Mouse (Mus musculus) spleen, embryonic (tissue): ENCODE results near the gene Bcor.

Experiments
- CTCF ChIA-PET: fragments of 350-600 bp; sonication (Branson Sonifier 250); formaldehyde crosslinking; loops from one replicate; lab custom pipeline; 2022; lab: Charles Lee

The Bcor gene

DNA sequence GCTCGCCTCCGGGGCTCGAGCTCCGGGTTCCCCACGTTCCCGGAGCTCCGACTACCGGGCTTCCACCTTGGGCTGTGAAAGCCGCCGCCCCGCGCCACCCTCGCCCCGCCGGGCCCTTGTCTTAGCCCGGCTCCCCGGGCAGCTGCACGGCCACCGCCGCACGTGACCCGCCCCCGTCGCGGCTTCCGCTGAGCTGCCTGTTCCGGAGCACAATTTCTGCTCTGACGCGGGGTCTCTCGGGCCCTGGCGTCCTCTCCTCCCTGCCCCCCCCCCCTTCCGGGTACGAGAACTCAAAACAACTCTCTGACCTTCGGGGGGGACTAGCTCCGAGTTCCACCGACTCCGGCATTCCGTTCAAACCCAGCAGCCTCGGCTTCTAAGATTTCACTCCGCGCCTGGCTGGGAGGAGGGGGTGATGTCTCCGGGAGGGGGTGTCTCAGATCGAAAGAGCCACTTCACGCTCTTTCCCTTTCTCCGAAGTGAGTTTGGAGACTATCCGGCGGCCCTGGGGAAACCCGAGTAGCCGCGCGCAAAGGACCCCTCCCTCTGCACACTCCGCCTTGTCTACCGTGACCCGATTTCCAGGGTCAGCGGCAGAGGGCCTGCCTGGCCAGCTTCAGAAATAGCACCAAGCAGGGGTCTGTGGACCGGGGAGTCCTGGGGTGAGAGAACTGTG, at the start of gene Bcor:
Gene Bcor, minus strand, starts transcription at position 375 of the 676 bp plus-strand sequence.
- CTCF ChIA-PET = interaction anchor here (0.6 kb wide), 1 partner anchor 100 kb away, joined by 3 read pairs; no protein-coding TSS in a partner anchor

DNA sequence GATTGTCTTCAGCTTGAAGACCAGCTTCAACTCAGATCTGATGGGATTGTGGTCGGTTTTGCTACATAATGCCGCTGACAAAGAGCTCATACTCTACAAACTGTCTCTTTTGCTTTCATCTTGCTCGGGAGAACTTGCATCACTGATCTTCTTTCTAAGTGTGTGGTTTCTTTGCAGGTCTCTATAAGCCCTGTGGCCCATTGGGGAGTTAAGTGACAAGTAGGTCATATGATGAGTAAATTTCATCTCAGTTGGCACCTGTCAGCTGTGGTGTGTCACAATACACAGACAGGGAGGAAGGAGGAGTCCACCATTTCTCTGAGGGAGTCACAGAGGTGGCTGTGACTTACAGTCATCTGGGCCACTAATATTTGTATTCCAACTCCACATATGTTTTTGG, 42.8 kb upstream of the Bcor start:
- CTCF ChIA-PET = no interaction called here

DNA sequence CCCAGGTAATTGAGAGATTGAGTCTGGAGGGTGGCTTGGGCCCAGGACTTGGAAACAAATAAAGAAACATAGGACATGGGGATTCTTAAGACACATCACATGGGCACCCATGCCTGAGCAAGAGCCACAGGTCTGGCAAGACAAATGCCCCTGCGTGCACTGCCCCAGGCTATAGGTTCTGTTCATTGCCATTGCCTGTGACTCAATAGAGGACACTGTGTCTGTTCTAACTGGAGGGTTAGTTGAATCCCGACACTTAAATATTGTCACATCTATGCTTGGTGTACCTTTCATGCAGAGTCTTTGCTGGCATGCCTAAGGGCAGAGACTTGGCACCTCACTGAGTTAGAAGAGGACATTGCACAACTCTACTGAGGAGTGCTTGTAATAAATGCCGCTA, 41.0 kb upstream of the Bcor start:
- CTCF ChIA-PET = no interaction called here

DNA sequence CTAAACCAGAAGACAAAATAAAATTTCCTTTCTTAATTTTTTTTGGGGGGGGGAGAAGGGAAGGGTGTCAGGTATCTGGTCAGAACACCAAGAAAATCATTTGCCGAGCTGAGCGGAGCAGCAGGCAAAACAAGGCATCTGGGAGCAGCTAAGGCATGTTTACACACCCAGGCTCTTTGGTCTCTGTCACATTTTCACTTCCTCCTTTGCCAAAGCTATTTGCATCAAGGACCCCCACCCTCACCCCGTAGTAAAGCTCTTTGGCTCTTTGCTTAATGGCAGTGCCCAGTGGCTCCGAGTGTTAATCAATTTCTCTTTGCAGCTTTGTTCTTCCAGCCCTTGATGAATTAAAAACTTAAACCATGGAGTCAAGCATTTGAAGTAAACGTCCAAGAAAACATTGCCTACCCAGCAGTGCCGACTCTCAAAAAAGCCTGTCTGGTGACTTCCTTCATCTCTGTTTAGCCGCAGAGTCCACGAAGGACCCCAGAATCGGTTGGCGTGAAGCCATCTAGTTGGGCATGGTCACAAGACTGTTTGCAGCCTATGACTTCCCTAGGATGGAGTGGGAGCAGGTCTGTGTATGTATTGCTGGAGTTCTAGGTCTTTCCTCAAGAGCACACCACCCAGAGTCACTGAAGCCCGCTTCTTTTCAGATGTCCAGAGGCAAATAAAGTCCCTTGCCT, 35.2 kb upstream of the Bcor start:
- CTCF ChIA-PET = interaction anchor here (0.6 kb wide), 1 partner anchor 49 kb away, joined by 3 read pairs; no protein-coding TSS in a partner anchor

DNA sequence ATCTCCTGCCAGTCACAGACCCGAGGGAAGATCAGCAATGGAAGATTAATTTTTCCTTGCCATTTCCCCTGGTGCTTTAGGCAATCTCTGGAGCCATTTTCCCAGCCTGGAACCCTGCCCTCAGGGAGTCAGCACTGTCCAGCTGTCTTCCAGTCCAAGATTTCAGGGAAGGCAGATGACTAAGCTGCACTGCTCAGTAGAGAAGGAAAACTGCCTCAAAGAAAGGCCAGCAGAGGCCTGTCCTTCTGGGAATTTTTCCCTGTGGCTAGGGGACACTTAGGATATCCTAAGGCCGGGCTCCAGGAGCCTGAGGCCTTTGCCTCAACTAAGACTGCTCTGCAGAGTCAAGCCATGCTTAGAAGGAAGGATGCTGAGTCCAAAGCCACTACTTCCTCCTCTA, 32.2 kb upstream of the Bcor start:
- CTCF ChIA-PET = no interaction called here

DNA sequence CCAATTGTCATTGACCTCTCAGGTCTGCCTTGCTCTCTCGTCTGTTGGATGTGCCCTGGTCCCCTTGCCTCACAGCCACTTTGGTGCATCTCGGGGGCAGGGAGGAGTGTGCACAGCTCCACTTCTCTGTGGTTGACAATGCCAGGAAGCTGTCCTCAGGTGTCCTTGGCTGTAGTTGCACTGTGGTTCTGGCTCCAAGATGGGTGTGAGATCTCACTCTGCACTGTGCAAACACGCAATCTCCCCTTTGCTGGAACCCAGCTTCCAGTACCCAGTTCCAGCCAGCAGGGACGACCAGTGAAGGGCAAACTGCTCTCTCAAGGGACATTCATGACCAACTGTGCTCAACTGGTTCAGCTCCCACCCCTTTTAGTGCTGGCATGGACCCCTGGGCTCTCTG, 29.4 kb upstream of the Bcor start:
- CTCF ChIA-PET = no interaction called here

DNA sequence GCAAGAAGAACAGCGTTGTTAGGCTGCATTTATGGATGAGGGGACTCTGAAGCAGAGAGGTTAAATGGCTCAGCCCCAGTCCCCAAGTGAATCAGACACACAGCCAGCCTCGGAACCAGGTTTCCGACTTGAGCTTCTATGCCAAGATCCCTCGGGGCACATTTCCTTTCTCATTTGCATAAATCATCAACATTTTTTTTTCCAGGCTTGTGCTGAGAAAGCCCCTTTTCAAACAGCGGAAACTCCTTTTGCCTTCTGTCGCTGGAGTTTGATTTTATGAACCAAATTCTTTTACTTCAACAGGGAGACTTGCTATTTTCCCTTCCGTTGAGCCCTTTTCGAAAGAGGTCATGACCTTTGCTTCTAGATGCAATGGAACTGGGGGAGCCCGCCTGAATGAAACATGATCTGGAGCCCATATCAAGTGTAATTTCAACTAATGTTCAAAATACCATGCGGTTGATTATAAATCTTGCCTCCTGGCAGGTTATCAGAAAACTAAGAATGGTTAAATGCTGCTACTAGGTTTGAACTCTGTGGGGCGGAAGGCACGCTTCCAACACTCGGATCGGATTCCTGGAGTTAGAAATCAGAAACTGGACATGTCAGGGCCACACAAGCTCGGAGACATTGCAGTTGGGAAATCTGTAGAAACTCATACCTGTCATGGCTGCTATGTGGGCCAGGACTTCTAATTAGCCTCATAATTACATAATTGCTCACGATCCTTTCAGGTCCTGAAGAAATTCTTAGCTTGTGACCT, 15.2 kb upstream of the Bcor start:
- CTCF ChIA-PET = no interaction called here

DNA sequence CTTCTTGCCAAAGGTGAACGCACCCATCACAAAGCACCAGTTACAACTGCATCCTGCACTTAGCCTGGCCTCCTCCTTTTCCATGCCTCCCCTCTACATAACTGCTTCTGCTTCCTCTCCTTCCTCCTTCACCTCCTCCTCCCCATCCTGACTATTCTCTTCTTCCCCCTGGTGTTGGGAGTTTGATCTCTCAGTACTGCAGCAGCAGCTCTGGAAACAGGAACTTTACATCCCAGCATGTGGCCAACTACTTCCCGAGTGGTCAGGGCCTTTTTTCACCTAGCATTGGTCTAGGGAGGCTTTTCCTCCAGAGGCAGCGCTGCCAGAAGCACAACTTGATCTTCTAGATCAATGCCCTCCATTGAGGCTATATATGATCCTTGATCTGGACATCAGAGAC, 10.0 kb upstream of the Bcor start:
- CTCF ChIA-PET = no interaction called here

DNA sequence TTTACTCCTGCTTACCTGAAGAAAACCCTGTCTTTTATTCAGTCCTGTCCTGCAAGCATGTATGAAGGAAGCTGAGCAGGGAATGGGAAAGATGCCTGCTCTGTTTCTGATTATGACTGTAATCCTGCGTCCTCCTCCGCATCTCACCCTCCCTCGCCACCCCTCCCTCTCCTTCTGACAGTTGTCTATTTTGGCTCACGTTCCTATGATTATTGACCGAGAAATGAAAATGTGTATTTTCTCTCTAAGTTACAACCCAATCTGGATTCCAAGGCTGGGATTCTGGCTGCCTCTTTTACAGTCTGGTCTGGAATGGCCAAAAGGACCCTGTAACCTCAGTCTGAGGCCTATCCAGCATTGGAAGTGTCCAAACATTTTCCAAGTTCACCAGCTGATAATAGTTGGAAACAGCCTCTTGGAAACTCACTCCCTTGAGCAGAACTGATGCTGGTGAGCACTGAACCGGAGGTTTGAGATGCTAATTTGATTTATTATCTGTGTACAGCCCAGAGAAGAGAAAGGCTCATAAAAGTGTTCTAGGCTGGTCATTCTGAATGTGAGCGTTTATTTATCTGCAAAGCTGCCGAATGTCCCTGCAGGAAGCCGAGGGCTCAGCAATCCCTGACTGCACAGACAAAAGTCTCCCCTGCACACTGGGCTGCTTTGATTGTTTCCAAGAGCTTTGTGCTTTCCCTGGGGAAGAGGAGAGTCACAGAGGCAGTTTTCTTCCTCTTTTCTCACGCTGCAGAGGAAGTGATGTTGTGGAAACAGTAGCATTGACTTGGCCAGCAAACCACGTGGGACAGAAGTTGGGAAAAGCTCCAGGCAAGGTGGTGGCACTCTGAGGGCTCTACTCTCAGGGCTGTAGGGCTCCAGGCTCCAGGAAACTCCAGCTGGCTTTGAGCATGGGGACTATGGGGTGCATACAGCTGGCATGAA, 4.7 kb upstream of the Bcor start:
- CTCF ChIA-PET = no interaction called here

DNA sequence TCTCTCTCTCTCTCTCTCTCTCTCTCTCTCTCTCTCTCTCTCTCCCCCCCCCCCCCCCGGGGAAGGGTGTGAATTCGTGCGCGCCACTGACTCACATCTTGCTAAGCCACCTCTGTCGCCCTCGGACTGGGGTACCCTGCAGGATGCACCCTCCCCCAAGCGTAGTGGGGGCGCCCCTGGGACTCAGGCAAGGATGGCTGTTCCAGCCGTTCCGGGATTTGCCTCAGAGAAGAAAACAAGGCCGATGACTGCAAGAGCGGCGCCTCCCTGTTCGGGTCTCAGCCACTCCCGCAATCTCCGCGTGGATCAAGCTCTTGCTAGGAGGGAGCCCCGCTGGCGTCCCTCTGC, 647 bp downstream of the Bcor start:
- CTCF ChIA-PET = interaction anchor here (0.6 kb wide), 1 partner anchor 100 kb away, joined by 3 read pairs; no protein-coding TSS in a partner anchor

DNA sequence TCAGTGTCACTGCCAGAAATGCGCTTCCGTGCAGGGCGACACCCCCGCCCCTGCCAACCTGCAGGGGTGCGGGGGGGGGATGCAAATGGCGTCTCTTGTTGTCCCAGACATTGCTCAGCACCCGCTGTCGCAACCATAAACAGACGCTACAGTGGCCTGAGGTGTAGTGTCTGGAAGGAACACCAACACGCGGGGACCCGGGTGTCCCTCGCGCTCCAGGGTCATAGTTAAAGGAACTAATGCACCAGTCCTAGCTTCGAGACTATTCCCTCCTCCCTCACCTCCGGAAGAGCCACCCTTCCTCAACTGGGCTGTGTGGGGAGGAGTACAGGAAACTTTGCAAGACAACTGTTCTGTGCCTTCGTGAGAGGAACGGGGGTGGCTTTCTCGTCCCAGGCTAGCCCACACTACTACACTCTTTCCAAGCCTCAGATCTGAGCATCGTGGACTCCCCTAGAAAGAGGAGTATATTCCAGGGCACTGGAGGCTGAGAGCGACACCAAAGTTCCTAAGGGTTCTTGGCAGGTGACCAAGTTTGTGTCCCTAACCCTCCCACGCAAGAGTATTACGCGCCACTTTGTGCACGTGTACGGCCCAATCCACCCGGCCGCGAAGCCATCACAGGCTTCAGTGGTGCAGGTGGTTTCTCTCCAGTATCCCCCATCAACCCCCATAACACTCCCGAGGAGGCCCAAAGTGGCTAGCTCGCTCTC, 1.2 kb downstream of the Bcor start:
- CTCF ChIA-PET = no interaction called here

DNA sequence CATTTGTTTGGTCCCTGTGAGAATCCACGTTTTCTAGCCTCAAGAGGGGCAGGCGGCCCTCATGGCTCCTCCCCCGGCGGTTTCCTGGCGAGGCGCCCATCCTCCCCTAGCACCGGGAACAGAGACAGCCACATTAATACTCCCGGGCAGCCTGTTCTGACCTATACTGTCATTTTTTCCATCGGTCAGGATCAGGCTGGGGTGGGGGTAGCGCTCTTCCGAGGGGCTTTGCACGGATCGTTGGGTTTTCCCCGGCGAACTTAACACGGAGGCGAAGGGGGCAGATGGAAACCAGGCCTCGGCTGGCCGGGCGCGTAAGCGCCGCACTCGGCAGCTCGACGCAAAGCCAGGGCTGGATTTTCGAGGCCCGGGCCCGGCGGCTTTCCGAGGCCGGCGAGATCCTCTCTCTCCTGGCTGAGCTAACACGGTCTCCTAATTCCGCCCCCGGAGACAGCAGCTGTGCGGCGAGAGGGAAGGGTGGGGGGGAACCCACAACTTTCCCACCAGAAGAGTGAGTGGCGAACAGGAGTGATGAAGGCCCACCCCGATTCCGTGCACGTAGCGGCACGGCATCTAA, 1.8 kb downstream of the Bcor start:
- CTCF ChIA-PET = interaction anchor here (0.6 kb wide), 1 partner anchor 105 kb away, joined by 3 read pairs; no protein-coding TSS in a partner anchor

DNA sequence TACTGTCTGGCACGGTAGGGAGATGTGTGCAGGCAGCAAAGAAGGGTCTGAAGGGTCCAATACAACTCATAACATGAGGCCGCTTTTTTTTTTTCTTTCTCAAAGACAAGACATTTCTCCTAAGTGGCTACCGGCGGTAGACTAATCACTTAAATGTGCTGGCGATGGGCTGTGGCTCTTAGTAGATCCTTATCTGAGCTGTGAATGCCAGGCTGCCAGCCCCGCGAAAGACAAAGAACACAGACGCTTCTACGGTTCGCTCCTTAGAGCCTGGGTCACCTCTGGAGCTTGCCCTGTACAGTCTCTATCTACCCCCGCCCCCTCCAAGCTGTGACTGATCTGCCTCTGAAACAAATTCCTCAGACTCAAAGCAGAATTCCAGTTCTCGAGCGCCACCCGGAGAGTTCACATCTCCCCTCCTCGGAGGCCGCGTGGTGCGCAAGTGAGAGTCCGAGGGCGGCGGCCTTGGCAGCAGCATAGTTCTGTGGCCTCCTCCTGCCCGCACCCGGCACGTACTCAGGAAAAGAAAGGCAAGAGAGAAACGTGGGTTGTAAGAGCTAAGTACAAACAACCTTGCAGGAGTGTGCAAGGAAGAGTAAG, 2.7 kb downstream of the Bcor start:
- CTCF ChIA-PET = interaction anchor here (0.7 kb wide), 1 partner anchor 83 kb away, joined by 5 read pairs; no protein-coding TSS in a partner anchor

DNA sequence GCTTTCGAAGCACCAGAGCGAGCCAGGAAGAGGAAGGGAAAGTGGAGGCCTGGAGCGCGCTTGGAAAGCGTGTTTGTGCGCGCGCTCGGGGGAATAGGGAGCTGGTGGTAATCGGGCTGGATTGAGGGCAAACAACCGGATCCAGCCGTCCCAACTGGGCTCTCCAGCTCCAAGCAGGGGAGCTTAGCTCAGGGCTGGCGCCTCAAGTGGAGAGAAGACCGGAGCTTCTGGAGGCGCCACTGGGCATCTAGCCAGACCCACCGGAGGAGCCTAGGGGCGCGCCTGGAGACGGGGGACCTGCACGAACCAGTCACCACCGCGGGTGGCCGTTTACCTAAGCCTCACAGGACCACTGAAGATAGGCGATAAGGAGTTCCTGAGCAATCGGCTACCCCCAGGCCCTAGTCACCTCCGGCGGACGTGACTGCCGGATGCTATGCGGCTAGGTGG, 4.3 kb downstream of the Bcor start:
- CTCF ChIA-PET = interaction anchor here (0.6 to 0.7 kb wide), 2 partner anchors 150 to 1305 kb away, joined by 5 to 7 read pairs; no protein-coding TSS in a partner anchor

DNA sequence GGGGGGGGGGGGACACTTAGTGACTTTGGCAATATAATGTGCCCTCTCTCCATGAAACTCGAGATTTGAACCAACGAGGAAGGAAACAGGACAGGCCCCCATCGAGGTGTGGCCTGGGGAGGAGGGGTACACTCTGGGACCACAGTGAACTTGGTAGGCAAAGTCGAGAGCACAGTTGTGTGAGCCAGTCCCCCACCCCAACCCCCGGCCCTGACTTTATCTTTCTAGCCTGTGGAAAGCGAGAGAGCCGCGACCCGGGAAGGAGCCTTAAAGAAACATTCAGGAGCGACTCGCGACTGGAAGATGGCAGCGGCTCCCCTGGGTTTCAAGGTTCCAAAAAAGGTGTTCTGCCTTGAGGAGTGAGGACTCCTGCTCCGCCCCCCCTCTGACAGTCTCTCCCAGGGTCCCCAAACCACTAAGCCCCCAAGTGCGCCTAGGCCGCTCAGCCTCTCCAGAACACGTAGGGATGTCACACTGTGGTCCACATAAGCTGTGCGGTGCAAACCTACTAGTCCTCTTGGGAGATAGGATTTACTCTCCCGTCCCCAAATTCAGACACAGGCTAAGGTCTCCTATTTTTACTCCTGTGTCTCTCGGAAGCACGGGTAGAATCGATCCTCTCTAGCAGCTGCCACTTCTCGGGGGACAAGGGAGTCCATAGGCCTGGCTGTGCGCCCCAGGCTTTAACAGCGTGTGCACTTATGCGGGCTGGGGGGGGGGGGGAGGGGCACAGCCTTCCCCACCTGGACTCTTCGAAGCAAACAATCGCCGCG, 4.9 kb downstream of the Bcor start:
- CTCF ChIA-PET = interaction anchor here (0.6 kb wide), 1 partner anchor 1305 kb away, joined by 5 read pairs; no protein-coding TSS in a partner anchor

DNA sequence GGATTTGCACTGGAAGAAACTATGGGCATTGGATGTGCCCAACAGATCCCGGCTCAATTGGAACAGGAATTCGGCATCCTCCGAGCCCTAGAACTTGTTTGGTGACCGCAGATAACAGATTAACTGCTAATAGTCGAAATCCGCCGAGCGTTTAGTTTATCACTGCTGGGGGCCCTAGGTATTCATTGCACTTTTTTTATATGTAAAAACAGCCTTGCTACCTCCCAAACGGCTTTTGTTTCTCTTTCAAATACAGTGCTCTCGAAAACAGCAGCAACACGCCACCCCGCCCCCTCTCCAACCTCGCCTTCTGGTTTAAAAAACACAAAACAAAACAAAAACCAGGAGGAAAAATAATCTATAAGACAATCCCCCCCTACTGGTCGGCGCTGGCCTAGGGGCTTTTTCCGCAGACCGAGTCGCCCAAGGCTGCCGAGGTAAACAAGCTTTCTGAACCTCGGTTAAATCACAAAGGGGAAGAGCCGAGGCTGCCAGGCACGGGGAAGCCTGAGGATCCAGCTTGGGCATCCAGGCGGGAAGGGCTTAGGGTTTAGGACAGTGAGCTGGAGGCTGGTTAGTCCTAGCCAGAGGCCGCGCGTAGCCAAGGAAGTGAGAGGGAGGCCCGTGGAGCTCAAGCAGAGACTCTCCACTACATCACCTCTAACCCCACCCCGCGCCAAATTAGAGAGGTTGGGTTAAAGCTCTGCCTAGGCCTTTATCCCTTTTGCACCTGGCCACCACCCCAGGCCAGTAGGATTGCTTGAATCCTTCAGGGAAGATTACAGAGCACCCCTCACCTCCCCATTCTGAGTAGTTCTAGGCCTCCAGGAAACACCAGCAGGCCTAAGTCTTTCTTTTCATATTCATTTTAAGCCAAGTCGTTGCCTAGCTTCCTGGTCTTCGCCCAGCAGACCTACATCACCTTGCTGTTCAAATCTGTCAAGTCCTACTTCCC, 6.7 kb downstream of the Bcor start:
- CTCF ChIA-PET = interaction anchor here (0.6 to 1.0 kb wide), 4 partner anchors 18 to 203 kb away, joined by 3 to 6 read pairs (median 4); no protein-coding TSS in a partner anchor
